Mouse (Mus musculus) heart, postnatal 0 days (tissue): ENCODE results near the gene Slc25a33.

ENCODE experiments used
- CTCF ChIP-seq: IDR thresholded peaks from 2 replicates; pipeline ENCODE4 v1.5.1; 2016; ENCODE audit warnings: antibody characterized with exemption, control low read depth, low read depth
- EP300 ChIP-seq: IDR thresholded peaks from 2 replicates; pipeline ENCODE4 v1.6.1; 2016; ENCODE audit warnings: antibody characterized with exemption, low read depth

DNA sequence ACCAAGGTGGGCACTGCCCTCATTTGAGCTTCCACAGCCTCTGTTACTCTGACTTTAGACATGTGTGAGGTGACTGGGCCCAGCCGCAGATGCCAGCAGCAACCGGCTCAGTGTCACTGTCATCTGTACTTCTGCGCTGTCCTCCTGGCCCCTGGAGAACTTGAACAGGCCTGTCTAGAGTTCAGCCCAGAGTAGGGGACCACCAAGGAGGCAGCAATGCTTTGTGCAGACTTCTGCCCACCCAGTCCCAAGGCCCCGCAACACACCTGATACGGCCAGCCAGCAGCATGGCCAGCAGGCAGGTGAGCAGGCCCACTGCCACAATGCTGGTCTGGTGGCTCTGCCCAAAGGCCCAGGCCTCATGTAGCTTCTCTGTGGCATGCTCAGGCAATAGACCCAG, 46.4 kb downstream of the Slc25a33 start:
- no peak for TF ChIP-seq CTCF
- TF ChIP-seq EP300: no peak
